Mouse (Mus musculus): Measurements from ENCODE around the gene Tnrc18.

Tnrc18 gene

DNA sequence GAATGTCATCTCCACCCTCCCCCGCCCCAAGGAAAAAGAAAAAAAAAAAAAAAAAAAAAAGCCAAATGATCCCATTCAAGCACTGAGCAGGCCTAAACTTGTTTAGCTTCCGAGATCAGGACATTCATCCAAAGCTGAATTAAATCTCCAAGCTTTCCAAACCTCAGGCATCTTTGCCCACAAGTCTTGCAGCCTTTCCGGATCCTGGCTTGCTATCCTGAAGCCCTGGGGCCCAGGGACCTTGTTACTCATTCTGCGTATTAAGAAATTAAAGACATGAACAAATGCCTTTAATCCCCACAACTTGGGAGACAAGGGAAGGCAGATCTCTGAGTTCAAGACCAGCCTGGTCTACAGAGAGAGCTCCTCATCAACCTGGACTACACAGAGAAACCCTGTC is 20.5 kb downstream of the Tnrc18 start:
- Histone ChIP-seq H3K4me1 (replicated peaks; ENCODE audit: low read depth, low read length) (peaks cover 97% of the 10 kb centered on the region), H3K4me3 (replicated peaks; ENCODE audit: low read length) (no peak overlapping the region), H3K9me3 (ENCODE audit: low read length) (no peaks in the 10 kb centered on the region), H3K36me3 (ENCODE audit: insufficient read depth, low read length) (peaks cover 17% of the 10 kb centered on the region; the same call in 1 of the 2 replicates), H3K27me3 (ENCODE audit: insufficient read depth, low read length) (0 out of 2 replicates have a peak, but pooled peaks cover 4% of the 10 kb centered on the region)
- no peak for TF ChIP-seq POU5F1 (IDR thresholded peaks at IDR 0.05; ENCODE audit: borderline replicate concordance, low read length)
- TF ChIP-seq NANOG (IDR thresholded peaks at IDR 0.05; ENCODE audit: borderline replicate concordance, low read length), result no peak
- TF ChIP-seq CTCF (conservative IDR thresholded peaks at IDR 0.05; ENCODE audit: low read length), result no peak

DNA sequence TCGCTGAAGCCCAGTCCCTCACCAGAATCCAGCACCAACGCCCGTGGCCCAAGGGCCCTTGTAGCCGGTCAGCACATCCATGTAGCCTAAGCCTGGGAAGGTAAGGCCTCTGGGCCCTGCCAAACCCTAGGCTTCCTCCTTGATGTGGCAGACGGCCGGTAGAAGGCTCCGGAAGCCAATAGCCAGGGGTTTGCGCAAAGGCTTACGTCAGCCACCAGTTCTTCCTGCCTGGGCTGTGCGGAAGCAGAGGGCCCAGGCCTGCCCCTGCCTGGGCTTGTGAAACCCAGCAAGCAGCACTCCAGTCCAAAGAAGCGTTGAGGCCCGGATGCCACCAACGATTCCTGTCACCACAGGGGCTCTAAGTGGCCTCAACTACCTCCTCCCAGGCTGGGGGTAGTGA is 22.9 kb downstream of the Tnrc18 start:
- Histone ChIP-seq H3K27me3 (ENCODE audit: insufficient read depth, low read length) (0 out of 2 replicates have a peak, but pooled peaks cover 4% of the 10 kb centered on the region), H3K4me1 (replicated peaks; ENCODE audit: low read depth, low read length) (peaks cover 83% of the 10 kb centered on the region), H3K36me3 (ENCODE audit: insufficient read depth, low read length) (peaks cover 23% of the 10 kb centered on the region; the same call in 1 of the 2 replicates), H3K9me3 (ENCODE audit: low read length) (no peaks in the 10 kb centered on the region), H3K4me3 (replicated peaks; ENCODE audit: low read length) (peak overlapping the region; percentile 39)
- TF ChIP-seq CTCF (conservative IDR thresholded peaks at IDR 0.05; ENCODE audit: low read length) (no peak), NANOG (IDR thresholded peaks at IDR 0.05; ENCODE audit: borderline replicate concordance, low read length) (no peak), POU5F1 (IDR thresholded peaks at IDR 0.05; ENCODE audit: borderline replicate concordance, low read length) (no peak)

DNA sequence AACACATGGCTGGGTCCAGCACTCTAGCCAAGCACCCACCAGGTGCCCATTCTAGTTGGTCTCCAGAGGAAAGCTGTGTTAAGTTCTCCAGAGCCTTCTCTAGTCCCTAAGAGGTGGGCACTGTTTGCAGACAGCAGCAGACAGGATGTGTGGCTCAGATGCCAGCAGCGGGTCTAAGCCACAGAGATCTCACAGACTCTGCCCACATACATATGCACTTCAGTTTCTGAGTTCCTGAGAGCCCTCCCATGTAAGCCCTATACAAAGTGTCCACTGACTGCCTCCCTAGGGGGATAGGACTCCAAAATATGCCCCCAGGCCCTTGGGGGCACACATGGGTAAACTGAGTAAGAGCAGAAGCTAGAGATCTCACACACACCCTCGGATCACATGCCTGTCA is 23.3 kb downstream of the Tnrc18 start:
- Histone ChIP-seq H3K27me3 (ENCODE audit: insufficient read depth, low read length) (0 out of 2 replicates have a peak, but pooled peaks cover 4% of the 10 kb centered on the region), H3K36me3 (ENCODE audit: insufficient read depth, low read length) (peaks cover 25% of the 10 kb centered on the region), H3K4me3 (replicated peaks; ENCODE audit: low read length) (peak overlapping the region; percentile 39), H3K9me3 (ENCODE audit: low read length) (no peaks in the 10 kb centered on the region), H3K4me1 (replicated peaks; ENCODE audit: low read depth, low read length) (peaks cover 83% of the 10 kb centered on the region)
- no peak for TF ChIP-seq POU5F1 (IDR thresholded peaks at IDR 0.05; ENCODE audit: borderline replicate concordance, low read length)
- TF ChIP-seq NANOG (IDR thresholded peaks at IDR 0.05; ENCODE audit: borderline replicate concordance, low read length), result no peak

DNA sequence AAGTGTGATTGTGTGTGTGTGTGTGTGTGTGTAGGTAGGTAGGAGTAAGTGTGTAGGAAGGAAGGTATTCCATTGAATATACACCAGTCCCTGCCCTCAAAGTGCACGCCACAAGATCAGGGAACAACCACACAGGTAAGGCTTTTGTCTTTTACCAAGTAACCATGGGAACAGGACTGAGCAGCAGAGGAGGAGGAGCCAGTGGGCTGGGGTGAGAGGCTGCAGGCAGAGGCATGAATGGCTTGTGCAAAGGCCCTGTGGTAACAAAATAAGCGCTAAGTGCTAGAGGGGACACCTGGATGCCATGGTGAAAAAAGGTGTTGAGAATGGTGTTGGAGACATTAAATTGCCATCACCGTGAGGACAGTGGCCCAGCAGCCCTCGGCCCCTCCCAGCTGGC is 24.9 kb downstream of the Tnrc18 start:
- Histone ChIP-seq H3K27me3 (ENCODE audit: insufficient read depth, low read length) (0 out of 2 replicates have a peak, but pooled peaks cover 7% of the 10 kb centered on the region), H3K4me3 (replicated peaks; ENCODE audit: low read length) (no peak overlapping the region), H3K9me3 (ENCODE audit: low read length) (no peaks in the 10 kb centered on the region), H3K36me3 (ENCODE audit: insufficient read depth, low read length) (peaks cover 36% of the 10 kb centered on the region), H3K4me1 (replicated peaks; ENCODE audit: low read depth, low read length) (peaks cover 83% of the 10 kb centered on the region)
- TF ChIP-seq NANOG (IDR thresholded peaks at IDR 0.05; ENCODE audit: borderline replicate concordance, low read length) (no peak), CTCF (conservative IDR thresholded peaks at IDR 0.05; ENCODE audit: low read length) (no peak), POU5F1 (IDR thresholded peaks at IDR 0.05; ENCODE audit: borderline replicate concordance, low read length) (no peak)

DNA sequence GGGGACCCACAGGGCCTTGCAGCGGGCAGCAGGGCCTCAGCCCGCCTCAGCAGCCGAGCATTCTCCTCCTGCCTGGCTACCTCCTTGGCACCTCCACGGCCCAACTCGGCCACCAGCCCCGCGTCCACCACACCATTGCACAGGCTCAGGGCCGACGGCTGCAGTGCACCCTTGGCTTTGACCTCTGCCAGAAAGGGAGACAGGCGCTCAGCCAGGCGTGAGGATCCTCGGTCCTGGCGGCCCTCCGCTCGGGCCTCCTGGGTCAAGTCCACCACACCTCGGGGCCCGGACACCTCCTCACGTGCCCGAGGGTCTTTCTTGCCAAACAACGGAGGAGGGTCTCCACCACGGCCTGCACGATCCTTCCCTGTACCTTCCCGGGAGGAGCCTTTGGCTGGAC is 29.2 kb downstream of the Tnrc18 start:
- Histone ChIP-seq H3K27me3 (ENCODE audit: insufficient read depth, low read length) (0 out of 2 replicates have a peak, but pooled peaks cover 6% of the 10 kb centered on the region), H3K9me3 (ENCODE audit: low read length) (no peaks in the 10 kb centered on the region), H3K4me1 (replicated peaks; ENCODE audit: low read depth, low read length) (peaks cover 71% of the 10 kb centered on the region), H3K4me3 (replicated peaks; ENCODE audit: low read length) (peak overlapping the region; percentile 76), H3K36me3 (ENCODE audit: insufficient read depth, low read length) (peaks cover 45% of the 10 kb centered on the region)
- TF ChIP-seq NANOG (IDR thresholded peaks at IDR 0.05; ENCODE audit: borderline replicate concordance, low read length), result no peak
- no peak for TF ChIP-seq POU5F1 (IDR thresholded peaks at IDR 0.05; ENCODE audit: borderline replicate concordance, low read length)
- no peak for TF ChIP-seq CTCF (conservative IDR thresholded peaks at IDR 0.05; ENCODE audit: low read length)

DNA sequence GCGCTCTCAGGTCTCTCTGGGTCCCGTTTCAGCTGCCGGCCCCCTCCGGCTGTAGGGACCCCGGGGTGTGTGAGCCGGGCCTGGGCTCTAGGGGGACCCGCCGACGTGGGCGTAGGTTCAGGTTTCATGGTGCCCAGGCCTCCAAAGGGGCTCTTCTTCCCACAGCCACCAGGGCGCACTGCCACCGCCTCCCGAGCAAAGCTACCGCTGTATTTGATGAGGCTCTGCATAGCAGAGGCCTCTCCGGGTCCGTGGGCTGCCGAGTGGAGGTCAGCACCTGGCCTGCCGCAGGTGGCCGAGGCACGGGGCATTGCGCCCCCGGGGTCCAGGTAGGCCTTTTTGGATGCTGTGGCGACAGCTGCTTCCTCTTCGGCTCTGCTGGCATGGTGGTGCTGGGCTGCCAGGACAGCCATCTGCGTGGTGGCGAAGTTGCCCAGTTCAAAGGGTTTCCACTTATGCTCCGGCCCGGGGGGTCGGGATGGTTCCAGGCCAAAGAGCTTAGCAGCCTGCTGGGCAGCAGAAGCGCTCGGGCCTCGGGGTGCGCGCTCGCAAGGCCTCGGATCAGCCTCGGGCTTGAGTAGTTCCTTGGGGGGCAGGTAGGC is 30.1 kb downstream of the Tnrc18 start:
- TF ChIP-seq POU5F1 (IDR thresholded peaks at IDR 0.05; ENCODE audit: borderline replicate concordance, low read length), result no peak
- TF ChIP-seq CTCF (conservative IDR thresholded peaks at IDR 0.05; ENCODE audit: low read length), result 0 out of 2 replicates have a peak, but pooled peaks have one; percentile 12
- no peak for TF ChIP-seq NANOG (IDR thresholded peaks at IDR 0.05; ENCODE audit: borderline replicate concordance, low read length)
- Histone ChIP-seq H3K27me3 (ENCODE audit: insufficient read depth, low read length) (0 out of 2 replicates have a peak, but pooled peaks cover 6% of the 10 kb centered on the region), H3K36me3 (ENCODE audit: insufficient read depth, low read length) (peaks cover 42% of the 10 kb centered on the region), H3K4me1 (replicated peaks; ENCODE audit: low read depth, low read length) (peaks cover 71% of the 10 kb centered on the region), H3K4me3 (replicated peaks; ENCODE audit: low read length) (peak overlapping the region; percentile 76), H3K9me3 (ENCODE audit: low read length) (no peaks in the 10 kb centered on the region)

DNA sequence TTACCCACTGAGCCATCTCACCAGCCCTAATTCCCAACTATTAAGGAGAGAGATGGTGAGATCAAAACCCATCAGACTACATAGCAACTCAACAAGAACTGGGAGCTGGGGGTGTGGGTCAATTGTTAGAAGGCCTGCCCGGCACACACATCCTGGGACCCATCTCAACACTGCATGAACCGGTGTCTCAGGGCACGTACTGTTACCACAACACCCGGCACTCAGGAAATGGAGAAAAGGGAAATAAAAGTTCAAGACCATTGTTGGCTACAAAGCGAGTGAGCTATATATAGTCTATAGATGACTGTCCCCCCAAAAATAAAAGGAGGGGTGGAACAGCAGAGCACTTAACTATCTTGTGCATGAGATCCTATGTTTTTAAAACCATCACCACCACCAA is 30.8 kb downstream of the Tnrc18 start:
- Histone ChIP-seq H3K27me3 (ENCODE audit: insufficient read depth, low read length) (0 out of 2 replicates have a peak, but pooled peaks cover 6% of the 10 kb centered on the region), H3K9me3 (ENCODE audit: low read length) (no peaks in the 10 kb centered on the region), H3K4me1 (replicated peaks; ENCODE audit: low read depth, low read length) (peaks cover 70% of the 10 kb centered on the region), H3K36me3 (ENCODE audit: insufficient read depth, low read length) (peaks cover 42% of the 10 kb centered on the region), H3K4me3 (replicated peaks; ENCODE audit: low read length) (peak overlapping the region; percentile 76; the same call in 1 of the 2 replicates)
- no peak for TF ChIP-seq POU5F1 (IDR thresholded peaks at IDR 0.05; ENCODE audit: borderline replicate concordance, low read length)
- TF ChIP-seq CTCF (conservative IDR thresholded peaks at IDR 0.05; ENCODE audit: low read length), result no peak
- no peak for TF ChIP-seq NANOG (IDR thresholded peaks at IDR 0.05; ENCODE audit: borderline replicate concordance, low read length)

DNA sequence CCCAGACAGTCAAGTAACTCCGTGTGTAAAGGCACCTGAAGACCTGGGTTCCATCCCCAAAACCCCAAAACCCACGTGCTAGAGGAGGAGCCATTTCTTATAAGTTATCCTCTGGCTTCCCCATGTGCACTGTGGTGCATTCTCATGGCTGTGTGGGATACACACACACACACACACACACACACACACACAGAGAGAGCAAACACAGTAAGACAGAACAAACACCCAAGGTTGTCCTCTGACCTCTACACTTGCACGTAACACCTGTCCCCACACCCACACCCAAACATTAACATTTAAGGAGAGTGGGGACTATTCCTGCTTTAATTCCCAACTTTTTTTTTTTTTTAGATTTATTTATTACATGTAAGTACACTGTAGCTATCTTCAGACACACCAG is 31.2 kb downstream of the Tnrc18 start:
- H3K9me3 ChIP-seq (ENCODE audit: low read length), result no peaks in the 10 kb centered on the region
- 0 out of 2 replicates have a peak, but pooled peaks cover 6% of the 10 kb centered on the region for H3K27me3 ChIP-seq (ENCODE audit: insufficient read depth, low read length)
- TF ChIP-seq POU5F1 (IDR thresholded peaks at IDR 0.05; ENCODE audit: borderline replicate concordance, low read length) (no peak), CTCF (conservative IDR thresholded peaks at IDR 0.05; ENCODE audit: low read length) (no peak), NANOG (IDR thresholded peaks at IDR 0.05; ENCODE audit: borderline replicate concordance, low read length) (no peak)
- peaks cover 44% of the 10 kb centered on the region for H3K36me3 ChIP-seq (ENCODE audit: insufficient read depth, low read length)
- H3K4me3 ChIP-seq (replicated peaks; ENCODE audit: low read length), result no peak overlapping the region
- H3K4me1 ChIP-seq (replicated peaks; ENCODE audit: low read depth, low read length), result peaks cover 73% of the 10 kb centered on the region

Measured in E14TG2a.4 (cell line).